Mouse (Mus musculus) limb, embryonic 11.5 days (tissue): ENCODE data around the gene Doc2a. TPM values are rescaled to one million over a fixed set of nuclear protein-coding genes. Genes with fewer than 3 reads are reported as not detected.
A peak's percentile ranks its signal among the peaks of the same experiment; 100 is the strongest.

Experiments used
- ATAC-seq: fragments of 200-750 bp; cut with Nextera tagmentation; 2 replicates; pipeline ENCODE4 v1.8.0; 2017; ENCODE audit warnings: low read depth; ENCODE audit not compliant: insufficient number of reproducible peaks, low FRiP score, low TSS enrichment
- DNase-seq: peaks from one replicate; pipeline ENCODE4 v3.0.0-alpha.2; 2015; ENCODE audit warnings: low spot score
- H3K27ac ChIP-seq: fragments of 300-500 bp; sonication (generic); replicated peaks from 2 replicates; pipeline ENCODE4 v1.5.1; 2014; ENCODE audit warnings: low read depth, mild to moderate bottlenecking, low read length
- H3K27me3 ChIP-seq: fragments of 300-500 bp; sonication (generic); 2 replicates; pipeline ENCODE4 v1.6.1; 2014; ENCODE audit warnings: mild to moderate bottlenecking, low read length, mixed read lengths; ENCODE audit not compliant: control insufficient read depth, insufficient read depth
- H3K36me3 ChIP-seq: fragments of 300-500 bp; sonication (generic); 2 replicates; pipeline ENCODE4 v1.6.1; 2014; ENCODE audit warnings: mild to moderate bottlenecking, low read length, moderate library complexity, mixed read lengths; ENCODE audit not compliant: control insufficient read depth, insufficient read depth
- H3K4me1 ChIP-seq: fragments of 300-500 bp; sonication (generic); 2 replicates; pipeline ENCODE4 v1.6.1; 2014; ENCODE audit warnings: low read length, mixed read lengths; ENCODE audit not compliant: control insufficient read depth, insufficient read depth
- H3K4me2 ChIP-seq: fragments of 300-500 bp; sonication (generic); 2 replicates; pipeline ENCODE4 v1.6.1; 2014; ENCODE audit warnings: low read depth, mild to moderate bottlenecking, moderate library complexity; ENCODE audit not compliant: severe bottlenecking
- H3K4me3 ChIP-seq: fragments of 300-500 bp; sonication (generic); 2 replicates; pipeline ENCODE4 v1.5.1; 2014; ENCODE audit warnings: low read depth, low read length
- H3K9ac ChIP-seq: fragments of 300-500 bp; sonication (generic); 2 replicates; pipeline ENCODE4 v1.6.1; 2014; ENCODE audit warnings: mild to moderate bottlenecking, low read length
- H3K9me3 ChIP-seq: fragments of 300-500 bp; sonication (generic); 2 replicates; pipeline ENCODE4 v1.6.1; 2016; ENCODE audit warnings: low read length; ENCODE audit not compliant: control insufficient read depth
- WGBS: fragments of 180-500 bp; shearing (Covaris S2); extraction: QIAGEN DNeasy Blood & Tissue Kit; methylation state at CpG from one replicate; pipeline ENCODE4 v1.1.7; 2014; 5-methylcytosine and 5-hydroxymethylcytosine counted together
- polyA plus RNA-seq: library from polyadenylated mRNA; unstranded; fragments of >200 nt; fragmentation: Nextera tagmentation; extraction: Ambion mirVana; gene quantifications from 2 replicates; pipeline ENCODE4 v1.2.1, GENCODE M21; 2014

Gene Doc2a
- 0.85 and 1.5 TPM in 2 replicates for polyA plus RNA-seq

GRCm38 (mm10) chr7:126847116-126847420, at the start of gene Doc2a:
TSS of gene Doc2a (plus strand) at chr7:126847416.
- WGBS = 32% methylated on average over 4 of the region's 4 CpGs
- H3K4me1 ChIP-seq = peaks cover 13% of the 10 kb centered on the region
- no peak for ATAC-seq
- H3K27ac ChIP-seq = no peak within 1 kb of the TSS
- DNase-seq = no peak
- H3K4me2 ChIP-seq = peak within 1 kb of the TSS; percentile 100
- H3K36me3 ChIP-seq = no peaks in the 10 kb centered on the region; the same call in 1 of the 2 replicates
- no peaks in the 10 kb centered on the region for H3K9me3 ChIP-seq
- peak within 1 kb of the TSS; percentile 62 for H3K9ac ChIP-seq
- peak within 1 kb of the TSS; percentile 52 for H3K4me3 ChIP-seq
- peaks cover 32% of the 10 kb centered on the region for H3K27me3 ChIP-seq

DNA sequence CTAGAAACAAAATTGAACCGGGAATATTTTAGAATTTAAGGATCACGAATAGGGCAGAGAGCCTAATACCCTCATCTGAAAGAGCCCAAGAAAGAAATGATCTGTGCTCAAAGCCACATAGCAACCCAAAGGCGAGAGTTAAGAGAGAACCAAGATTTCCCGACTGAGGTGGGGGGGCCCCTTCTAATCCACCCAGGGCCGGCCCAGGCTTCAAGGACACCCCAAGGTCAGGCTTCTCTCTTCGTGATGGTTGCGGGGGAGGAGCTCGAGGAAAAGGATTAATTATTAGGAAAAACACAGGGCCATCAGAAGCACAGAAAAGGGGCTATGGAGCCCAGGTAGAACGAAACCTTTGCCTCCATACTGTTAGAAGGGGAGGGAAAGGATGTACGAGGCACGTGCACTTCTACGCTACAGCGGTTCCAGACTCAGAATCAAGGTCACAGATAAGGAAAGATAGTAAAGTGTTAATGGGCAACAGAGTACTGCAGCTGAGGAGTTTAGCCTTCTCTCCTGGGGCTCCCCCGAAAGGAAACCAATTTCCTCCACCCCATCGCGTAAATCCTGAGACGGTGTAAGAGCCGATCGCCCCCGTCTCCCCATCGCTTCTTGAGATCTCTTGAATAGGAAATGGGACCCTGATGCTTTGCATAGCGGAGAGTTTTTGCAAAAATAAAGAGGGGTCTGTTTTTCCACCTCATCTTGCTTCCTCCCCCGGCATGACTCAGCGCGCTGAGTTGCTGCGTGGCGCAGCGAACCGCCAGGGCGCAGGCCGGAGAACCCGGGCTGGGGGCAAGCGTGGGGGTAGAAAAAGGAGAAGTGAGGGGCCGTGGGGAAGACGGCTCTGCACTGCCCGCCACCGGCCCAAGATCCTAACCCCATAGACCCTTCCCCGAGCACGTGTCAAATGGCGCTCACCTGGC, 48.8 kb upstream of the Doc2a start:
- Histone ChIP-seq H3K4me3 (peak overlapping the region; percentile 76), H3K4me2 (peak overlapping the region; percentile 92), H3K36me3 (peaks cover 20% of the 10 kb centered on the region), H3K27me3 (no peaks in the 10 kb centered on the region), H3K27ac (peak overlapping the region; percentile 81), H3K9me3 (no peaks in the 10 kb centered on the region), H3K9ac (peak overlapping the region; percentile 77), H3K4me1 (peaks cover 25% of the 10 kb centered on the region)
- under 1% methylated on average over 40 of the region's 40 CpGs for WGBS
- ATAC-seq (no peak), DNase-seq (no peak)

- H3K9ac ChIP-seq = peak overlapping the region; percentile 77
- H3K4me3 ChIP-seq = peak overlapping the region; percentile 76
- under 1% methylated on average over 35 of the region's 36 CpGs for WGBS
- DNase-seq = peak; percentile 96
- ATAC-seq = peak; percentile 95
- H3K4me2 ChIP-seq = peak overlapping the region; percentile 92
- H3K4me1 ChIP-seq = peaks cover 25% of the 10 kb centered on the region
- peak overlapping the region; percentile 81 for H3K27ac ChIP-seq
- H3K27me3 ChIP-seq = no peaks in the 10 kb centered on the region
- H3K36me3 ChIP-seq = peaks cover 19% of the 10 kb centered on the region
- no peaks in the 10 kb centered on the region for H3K9me3 ChIP-seq
Observed at GRCm38 (mm10) chr7:126799050-126799467, 48.2 kb upstream of the Doc2a start.

GRCm38 (mm10) chr7:126799468-126800268, 47.5 kb upstream of the Doc2a start:
- ATAC-seq = peak; percentile 92
- Histone ChIP-seq H3K9me3 (no peaks in the 10 kb centered on the region), H3K36me3 (peaks cover 17% of the 10 kb centered on the region), H3K4me3 (peak overlapping the region; percentile 76), H3K27me3 (no peaks in the 10 kb centered on the region), H3K27ac (peak overlapping the region; percentile 87), H3K4me2 (peak overlapping the region; percentile 83), H3K9ac (peak overlapping the region; percentile 49), H3K4me1 (peaks cover 25% of the 10 kb centered on the region)
- no peak for DNase-seq
- 1% methylated on average over 38 of the region's 38 CpGs for WGBS

DNA sequence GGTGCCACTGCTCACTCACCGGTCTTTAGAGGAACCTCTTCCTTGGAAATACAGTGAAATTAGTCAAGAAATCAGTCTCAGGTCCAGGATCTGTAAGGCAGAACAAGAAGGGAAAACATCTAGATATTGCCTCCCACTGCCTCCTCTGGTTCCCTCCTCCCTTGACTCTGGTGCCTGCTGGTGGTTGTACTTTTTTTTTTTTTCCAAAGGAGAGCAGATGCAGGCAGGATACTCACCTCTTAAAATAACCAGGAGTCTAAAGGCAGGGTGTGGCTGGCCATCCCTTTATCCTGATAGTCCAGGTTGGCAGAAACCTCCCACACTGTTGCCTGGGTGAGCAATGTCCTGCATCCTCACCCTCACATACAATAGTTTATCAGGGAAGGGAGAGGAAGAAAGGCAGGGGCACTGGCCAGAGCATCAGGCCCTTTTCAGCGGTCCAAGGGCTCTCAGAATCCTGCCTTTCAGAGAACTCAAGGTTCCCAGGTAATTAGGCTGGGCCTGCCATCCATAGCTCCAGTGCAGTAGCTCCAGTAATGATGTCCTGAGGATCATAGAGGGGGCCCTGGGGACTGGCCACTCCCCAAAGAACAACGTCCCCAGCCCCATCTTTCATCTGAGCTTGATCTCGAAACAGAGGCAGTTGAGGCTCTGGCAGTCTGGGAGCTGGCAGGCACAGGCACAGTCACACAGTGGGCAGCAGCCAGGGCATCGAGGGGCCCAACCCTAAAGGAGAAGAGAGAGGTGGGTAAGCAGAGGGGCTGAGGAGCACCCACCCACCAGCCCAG, 46.8 kb upstream of the Doc2a start:
- H3K27ac ChIP-seq = peak overlapping the region; percentile 87
- H3K9me3 ChIP-seq = no peaks in the 10 kb centered on the region
- H3K4me2 ChIP-seq = peak overlapping the region; percentile 83
- peaks cover 25% of the 10 kb centered on the region for H3K4me1 ChIP-seq
- 50% methylated on average over 5 of the region's 5 CpGs for WGBS
- ATAC-seq (no peak), DNase-seq (no peak)
- no peaks in the 10 kb centered on the region for H3K27me3 ChIP-seq
- H3K36me3 ChIP-seq = peaks cover 16% of the 10 kb centered on the region
- H3K9ac ChIP-seq = peak overlapping the region; percentile 49
- H3K4me3 ChIP-seq = peak overlapping the region; percentile 76

GRCm38 (mm10) chr7:126801057-126801422, 46.2 kb upstream of the Doc2a start:
- peaks cover 25% of the 10 kb centered on the region for H3K4me1 ChIP-seq
- H3K36me3 ChIP-seq = peaks cover 10% of the 10 kb centered on the region
- DNase-seq = no peak
- peak overlapping the region; percentile 34 for H3K9ac ChIP-seq
- no peak overlapping the region for H3K27ac ChIP-seq
- no peak overlapping the region for H3K4me3 ChIP-seq
- no peak for ATAC-seq
- 86% methylated on average over 16 of the region's 16 CpGs for WGBS
- H3K9me3 ChIP-seq = no peaks in the 10 kb centered on the region
- H3K4me2 ChIP-seq = no peak overlapping the region
- H3K27me3 ChIP-seq = no peaks in the 10 kb centered on the region

DNA sequence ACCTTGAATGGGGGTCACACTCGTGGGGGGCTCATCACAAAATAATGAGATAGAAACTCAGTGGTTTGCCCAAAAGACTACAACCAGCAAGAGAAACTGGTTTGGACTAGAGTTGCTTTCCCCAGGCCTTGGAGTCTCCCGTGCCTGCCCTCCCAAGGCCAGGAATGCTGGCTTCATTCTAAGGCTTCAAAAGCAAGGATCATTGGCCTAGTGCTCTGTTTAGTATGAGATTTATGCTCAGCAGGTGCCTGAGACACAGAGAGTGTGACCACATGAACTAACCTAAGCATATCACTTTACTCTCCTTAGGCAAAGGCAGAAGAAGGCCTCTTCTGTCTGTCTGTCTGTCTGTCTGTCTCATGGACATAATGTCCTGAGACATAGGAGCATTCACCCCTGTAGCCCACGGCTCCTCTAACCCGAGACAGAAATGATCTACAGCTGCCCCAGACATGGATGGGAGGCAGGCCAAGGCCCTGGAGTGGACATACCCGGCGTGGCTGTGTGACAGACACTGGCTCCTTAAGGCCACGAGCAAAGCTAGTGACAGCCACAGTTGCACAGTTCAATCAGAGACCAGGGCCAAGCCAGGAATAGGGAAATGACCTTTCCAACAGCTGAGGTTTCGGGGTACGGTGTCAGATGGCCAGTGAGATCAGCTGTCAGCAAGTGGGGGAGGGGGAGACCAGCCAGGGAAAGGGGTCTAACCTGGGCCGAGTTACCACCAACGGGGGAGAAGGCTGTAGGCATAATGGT, 44.9 kb upstream of the Doc2a start:
- Histone ChIP-seq H3K4me2 (no peak overlapping the region), H3K4me1 (peaks cover 17% of the 10 kb centered on the region), H3K27me3 (no peaks in the 10 kb centered on the region), H3K9ac (no peak overlapping the region), H3K4me3 (no peak overlapping the region), H3K9me3 (no peaks in the 10 kb centered on the region), H3K27ac (no peak overlapping the region), H3K36me3 (peaks cover 2% of the 10 kb centered on the region; the same call in 1 of the 2 replicates)
- no peak for DNase-seq
- 88% methylated on average over 11 of the region's 11 CpGs for WGBS
- no peak for ATAC-seq
